Mouse (Mus musculus): ENCODE results near the gene Setdb1. TPM values are rescaled to one million over a fixed set of nuclear protein-coding genes. Genes with fewer than 3 reads are reported as not detected.
A peak's percentile ranks its signal among the peaks of the same experiment; 100 is the strongest.

Setdb1 gene
- polyA plus RNA-seq, 1 experiment from 2014 or later = 68.7 TPM

DNA sequence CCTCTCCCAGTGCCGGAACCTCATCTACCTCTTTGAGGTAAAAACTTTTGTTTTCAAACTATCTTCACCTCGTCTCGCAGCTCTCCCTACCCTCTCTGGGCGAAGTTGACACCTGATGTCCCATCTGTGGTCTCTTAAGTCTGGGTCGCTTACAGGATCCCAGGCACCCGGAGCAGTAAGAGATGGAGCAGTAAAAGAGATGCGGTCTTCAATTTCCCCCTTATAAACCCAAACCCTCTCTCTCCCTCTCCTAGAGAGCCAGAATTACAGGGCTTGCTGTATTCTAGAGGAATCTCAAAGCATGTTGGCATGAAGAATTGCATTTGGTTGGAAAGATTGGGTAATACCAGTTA lies 73.4 kb downstream of the Setdb1 start:
- 1% methylated on average over 7 of the region's 7 CpGs for WGBS
- peak overlapping the region; percentile 91 for H3K27ac ChIP-seq (ENCODE audit: low read depth, low read length)
- H3K9me3 ChIP-seq (ENCODE audit: control insufficient read depth, low read length) = no peaks in the 10 kb centered on the region
- H3K4me1 ChIP-seq (ENCODE audit: control insufficient read depth, insufficient read depth, low read length) = 0 out of 2 replicates have a peak, but pooled peaks cover 5% of the 10 kb centered on the region
- H3K4me2 ChIP-seq (ENCODE audit: low read depth) = peak overlapping the region; percentile 74
- 0 out of 2 replicates have a peak, but pooled peaks have one; percentile 7 for ATAC-seq (ENCODE audit: insufficient read depth, low FRiP score, low TSS enrichment)
- no peak for DNase-seq (ENCODE audit: low spot score)
- peak overlapping the region; percentile 71 for H3K9ac ChIP-seq (ENCODE audit: low read length)
- peaks cover 2% of the 10 kb centered on the region; the same call in 1 of the 2 replicates for H3K36me3 ChIP-seq (ENCODE audit: control insufficient read depth, insufficient read depth, low read length)
- no peaks in the 10 kb centered on the region for H3K27me3 ChIP-seq (ENCODE audit: control insufficient read depth, insufficient read depth, low read length)
- H3K4me3 ChIP-seq (ENCODE audit: low read depth, low read length) = peak overlapping the region; percentile 65

DNA sequence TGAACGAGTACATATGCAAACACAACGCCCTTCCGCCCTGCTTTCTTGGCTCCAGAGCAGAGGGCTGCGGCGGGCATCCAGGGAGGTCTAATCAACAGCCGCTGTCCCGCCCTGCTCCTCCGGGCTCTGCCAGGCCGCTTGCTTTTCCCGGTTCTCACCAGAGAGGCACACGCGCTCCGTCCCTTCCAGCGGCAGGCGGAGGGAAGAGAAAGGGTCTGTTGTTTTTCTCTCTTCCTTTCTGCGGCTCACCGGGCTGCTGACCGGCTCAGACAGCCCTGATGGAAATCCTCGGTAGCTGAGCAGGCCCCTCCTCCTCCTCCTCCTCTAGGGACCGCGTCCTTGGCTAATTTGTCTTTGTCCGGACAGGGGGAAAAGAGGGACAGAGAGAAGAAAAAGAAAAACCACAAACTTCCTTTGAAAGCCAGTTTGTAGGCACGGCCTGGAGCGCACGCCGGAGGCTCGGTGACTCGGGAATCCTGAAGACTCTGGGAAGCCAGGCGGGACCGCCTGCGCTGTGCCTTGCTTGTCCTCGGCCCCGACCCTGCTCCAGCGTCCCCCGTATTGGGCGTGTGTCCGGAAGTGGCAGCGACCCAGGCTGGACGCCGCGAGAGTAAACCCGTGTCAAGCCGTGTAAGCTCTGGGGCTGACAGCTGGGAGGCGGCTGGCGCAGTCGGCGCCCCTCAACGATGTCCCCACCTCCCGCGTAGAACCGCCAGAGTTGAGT lies 74.0 kb downstream of the Setdb1 start:
- Histone ChIP-seq H3K9ac (ENCODE audit: low read length) (peak overlapping the region; percentile 71), H3K27ac (ENCODE audit: low read depth, low read length) (peak overlapping the region; percentile 91), H3K36me3 (ENCODE audit: control insufficient read depth, insufficient read depth, low read length) (0 out of 2 replicates have a peak, but pooled peaks cover under 1% of the 10 kb centered on the region), H3K27me3 (ENCODE audit: control insufficient read depth, insufficient read depth, low read length) (no peaks in the 10 kb centered on the region), H3K4me3 (ENCODE audit: low read depth, low read length) (peak overlapping the region; percentile 65), H3K4me2 (ENCODE audit: low read depth) (peak overlapping the region; percentile 74), H3K9me3 (ENCODE audit: control insufficient read depth, low read length) (no peaks in the 10 kb centered on the region), H3K4me1 (ENCODE audit: control insufficient read depth, insufficient read depth, low read length) (0 out of 2 replicates have a peak, but pooled peaks cover 5% of the 10 kb centered on the region)
- under 1% methylated on average over 51 of the region's 51 CpGs for WGBS
- DNase-seq (ENCODE audit: low spot score) (peak; percentile 88), ATAC-seq (ENCODE audit: insufficient read depth, low FRiP score, low TSS enrichment) (peak; percentile 70)

DNA sequence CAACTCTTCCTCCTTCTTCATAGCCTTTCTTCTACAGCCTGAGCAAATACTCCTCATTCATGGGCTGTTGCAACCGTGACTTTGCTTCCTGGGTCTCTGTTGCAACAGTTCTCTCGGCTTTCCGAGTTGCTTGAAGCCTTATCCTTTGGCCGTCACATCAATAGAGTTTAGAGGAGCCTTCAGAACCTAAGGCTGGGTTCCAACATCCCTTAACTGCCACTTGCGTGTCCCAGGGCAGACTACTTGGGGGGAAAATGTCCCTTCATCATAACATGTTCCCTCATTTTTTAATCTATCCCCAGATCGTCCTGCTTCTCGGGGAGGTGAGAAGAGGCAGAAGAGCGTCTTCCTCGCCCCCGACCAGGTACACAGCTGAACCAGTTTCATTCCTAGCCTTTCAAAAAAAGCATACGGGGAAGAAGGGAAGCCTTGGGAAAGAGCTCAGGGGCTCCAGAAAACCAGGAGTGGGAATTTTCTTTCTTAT lies 74.6 kb downstream of the Setdb1 start:
- Histone ChIP-seq H3K9ac (ENCODE audit: low read length) (peak overlapping the region; percentile 71), H3K9me3 (ENCODE audit: control insufficient read depth, low read length) (no peaks in the 10 kb centered on the region), H3K27me3 (ENCODE audit: control insufficient read depth, insufficient read depth, low read length) (no peaks in the 10 kb centered on the region), H3K4me1 (ENCODE audit: control insufficient read depth, insufficient read depth, low read length) (0 out of 2 replicates have a peak, but pooled peaks cover 5% of the 10 kb centered on the region), H3K4me2 (ENCODE audit: low read depth) (peak overlapping the region; percentile 74), H3K4me3 (ENCODE audit: low read depth, low read length) (peak overlapping the region; percentile 65), H3K36me3 (ENCODE audit: control insufficient read depth, insufficient read depth, low read length) (no peaks in the 10 kb centered on the region), H3K27ac (ENCODE audit: low read depth, low read length) (peak overlapping the region; percentile 91)
- ATAC-seq (ENCODE audit: insufficient read depth, low FRiP score, low TSS enrichment) (no peak), DNase-seq (ENCODE audit: low spot score) (no peak)
- 0% methylated on average over 11 of the region's 11 CpGs for WGBS

DNA sequence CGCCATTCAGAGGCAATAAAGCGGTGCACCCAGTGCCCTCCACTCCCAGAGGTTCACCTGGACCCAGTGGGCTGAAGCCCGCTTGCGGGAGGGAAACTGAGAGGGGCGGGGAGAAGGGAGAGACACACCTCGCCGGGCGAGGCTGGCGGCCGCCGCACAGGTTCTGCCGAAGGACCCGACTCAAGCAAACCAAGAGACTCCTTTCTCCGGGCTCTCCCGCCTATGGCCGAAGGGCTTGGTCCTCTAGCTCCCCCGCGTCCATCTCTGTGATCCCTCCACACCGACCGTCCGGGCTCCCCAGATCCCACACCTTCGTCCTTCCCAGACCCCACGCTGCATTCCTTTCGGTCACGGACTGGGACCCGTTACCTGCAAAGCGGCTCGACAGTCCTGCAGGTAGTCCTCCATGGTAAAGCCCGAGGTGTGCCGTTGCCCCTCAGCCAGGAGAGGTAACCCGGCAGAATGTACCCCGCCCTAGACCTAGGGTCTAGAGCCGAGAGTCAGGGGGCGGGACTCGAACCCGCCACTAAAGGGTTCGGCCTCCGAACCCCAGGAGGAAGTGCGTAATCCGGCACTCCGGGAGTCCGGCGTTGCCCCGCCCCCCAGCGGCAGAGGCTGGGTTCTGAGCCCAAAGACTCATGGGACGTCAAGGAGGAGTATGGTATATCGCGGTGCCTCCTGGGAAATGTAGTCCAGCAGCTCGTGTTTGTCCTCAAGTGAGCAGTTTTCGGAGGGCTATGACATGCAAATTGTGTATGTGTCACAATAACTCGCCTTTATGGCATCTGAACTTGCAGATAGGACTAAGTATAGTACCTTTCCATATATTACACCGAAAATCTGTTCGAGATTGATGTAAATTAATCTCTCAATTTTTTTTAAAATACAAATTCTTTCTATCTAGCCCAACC lies 75.5 kb downstream of the Setdb1 start, which contains the start of the genes Mindy1 and Prune1:
TSS of gene Mindy1 (plus strand) at position 130 of the 911 bp plus-strand sequence.
TSS of gene Prune1 (minus strand) at position 861 of the 911 bp plus-strand sequence.
- ATAC-seq (ENCODE audit: insufficient read depth, low FRiP score, low TSS enrichment) (peak; percentile 89), DNase-seq (ENCODE audit: low spot score) (peak; percentile 98)
- H3K4me1 ChIP-seq (ENCODE audit: control insufficient read depth, insufficient read depth, low read length) = 0 out of 2 replicates have a peak, but pooled peaks cover 5% of the 10 kb centered on the region
- H3K4me3 ChIP-seq (ENCODE audit: low read depth, low read length) = peak within 1 kb of the TSS; percentile 65
- H3K27me3 ChIP-seq (ENCODE audit: control insufficient read depth, insufficient read depth, low read length) = no peaks in the 10 kb centered on the region
- H3K4me2 ChIP-seq (ENCODE audit: low read depth) = peak within 1 kb of the TSS; percentile 74
- H3K9me3 ChIP-seq (ENCODE audit: control insufficient read depth, low read length) = no peaks in the 10 kb centered on the region
- H3K36me3 ChIP-seq (ENCODE audit: control insufficient read depth, insufficient read depth, low read length) = no peaks in the 10 kb centered on the region
- peak within 1 kb of the TSS; percentile 87 for H3K9ac ChIP-seq (ENCODE audit: low read length)
- under 1% methylated on average over 53 of the region's 53 CpGs for WGBS
- peak within 1 kb of the TSS; percentile 91 for H3K27ac ChIP-seq (ENCODE audit: low read depth, low read length)

DNA sequence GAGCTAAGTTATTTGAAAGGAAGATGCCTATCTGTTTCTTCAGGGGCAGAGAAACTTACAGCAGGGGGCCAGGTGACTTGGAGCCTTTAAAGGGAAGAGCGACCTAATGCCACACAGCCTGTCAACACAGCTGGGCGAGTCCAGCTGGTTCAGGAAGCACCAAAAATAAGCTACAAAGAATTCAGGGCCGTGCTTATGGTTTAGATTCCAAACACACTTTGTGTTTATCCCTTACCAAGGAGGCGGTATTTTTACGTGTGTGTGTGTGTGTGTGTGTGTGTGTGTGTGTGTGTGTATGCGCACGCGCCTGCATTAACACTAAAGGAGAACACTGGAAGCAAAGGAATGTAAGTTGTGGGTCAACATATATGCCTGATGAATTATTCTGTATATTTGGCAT lies 76.3 kb downstream of the Setdb1 start:
- no peaks in the 10 kb centered on the region for H3K27me3 ChIP-seq (ENCODE audit: control insufficient read depth, insufficient read depth, low read length)
- H3K36me3 ChIP-seq (ENCODE audit: control insufficient read depth, insufficient read depth, low read length) = no peaks in the 10 kb centered on the region
- H3K9me3 ChIP-seq (ENCODE audit: control insufficient read depth, low read length) = no peaks in the 10 kb centered on the region
- 0 out of 2 replicates have a peak overlapping the region, but pooled peaks have one; percentile 51 for H3K27ac ChIP-seq (ENCODE audit: low read depth, low read length)
- 0 out of 2 replicates have a peak, but pooled peaks cover 5% of the 10 kb centered on the region for H3K4me1 ChIP-seq (ENCODE audit: control insufficient read depth, insufficient read depth, low read length)
- peak overlapping the region; percentile 74 for H3K4me2 ChIP-seq (ENCODE audit: low read depth)
- no peak for ATAC-seq (ENCODE audit: insufficient read depth, low FRiP score, low TSS enrichment)
- WGBS = 31% methylated on average over 8 of the region's 8 CpGs
- DNase-seq (ENCODE audit: low spot score) = peak; percentile 26
- H3K9ac ChIP-seq (ENCODE audit: low read length) = peak overlapping the region; percentile 87
- H3K4me3 ChIP-seq (ENCODE audit: low read depth, low read length) = peak overlapping the region; percentile 65

DNA sequence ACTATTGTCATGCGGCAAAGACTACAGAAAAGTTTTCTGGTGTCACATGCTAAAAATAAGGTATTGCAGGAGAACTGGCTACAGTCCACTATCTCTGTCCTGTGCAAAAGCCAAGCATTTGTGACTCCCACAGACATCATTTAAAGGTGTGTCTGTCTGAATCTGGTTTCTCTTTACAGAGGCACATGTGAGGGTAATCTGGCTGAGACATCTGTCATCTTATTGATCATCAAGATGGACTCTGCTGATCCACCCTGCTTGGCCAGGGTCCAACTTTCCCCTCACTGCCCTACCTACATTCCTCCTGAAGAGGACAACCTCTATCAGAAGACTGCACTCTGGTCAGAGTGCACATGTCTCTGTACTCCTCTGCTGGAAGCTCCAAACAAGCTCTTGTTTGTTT lies 79.9 kb downstream of the Setdb1 start:
- H3K9ac ChIP-seq (ENCODE audit: low read length) = no peak overlapping the region
- no peaks in the 10 kb centered on the region for H3K27me3 ChIP-seq (ENCODE audit: control insufficient read depth, insufficient read depth, low read length)
- WGBS = 94% methylated on average over 1 of the region's 1 CpGs
- no peak overlapping the region for H3K4me2 ChIP-seq (ENCODE audit: low read depth)
- H3K4me3 ChIP-seq (ENCODE audit: low read depth, low read length) = no peak overlapping the region
- H3K27ac ChIP-seq (ENCODE audit: low read depth, low read length) = no peak overlapping the region
- no peaks in the 10 kb centered on the region for H3K9me3 ChIP-seq (ENCODE audit: control insufficient read depth, low read length)
- no peaks in the 10 kb centered on the region for H3K4me1 ChIP-seq (ENCODE audit: control insufficient read depth, insufficient read depth, low read length)
- ATAC-seq (ENCODE audit: insufficient read depth, low FRiP score, low TSS enrichment) = no peak
- no peaks in the 10 kb centered on the region; the same call in 1 of the 2 replicates for H3K36me3 ChIP-seq (ENCODE audit: control insufficient read depth, insufficient read depth, low read length)
- DNase-seq (ENCODE audit: low spot score) = no peak

DNA sequence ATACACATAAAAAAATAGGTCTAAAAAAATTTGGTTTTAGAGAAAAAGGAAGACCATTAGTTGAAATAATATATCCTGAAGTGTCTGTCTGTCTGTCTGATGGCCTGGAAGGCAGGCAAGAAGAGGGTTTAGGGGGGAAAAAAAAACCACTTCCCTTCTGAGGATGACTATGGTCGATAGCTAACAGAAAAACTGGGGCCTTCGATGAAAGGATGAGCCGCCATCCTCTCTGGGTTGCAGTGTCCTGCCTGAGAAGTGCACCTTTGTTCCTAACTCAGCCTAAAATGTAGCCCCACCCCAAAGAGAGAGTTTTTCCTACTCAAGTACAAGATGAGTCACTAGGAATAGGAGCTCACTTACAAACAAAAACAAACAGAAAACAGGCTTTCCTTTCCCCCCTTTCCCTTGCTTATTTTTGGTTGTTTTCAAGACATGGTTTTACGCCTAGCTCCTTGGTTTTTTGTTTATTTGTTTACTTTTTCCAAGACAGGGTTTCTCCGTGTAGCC lies 80.5 kb downstream of the Setdb1 start:
- Histone ChIP-seq H3K27me3 (ENCODE audit: control insufficient read depth, insufficient read depth, low read length) (no peaks in the 10 kb centered on the region), H3K4me2 (ENCODE audit: low read depth) (no peak overlapping the region), H3K36me3 (ENCODE audit: control insufficient read depth, insufficient read depth, low read length) (no peaks in the 10 kb centered on the region; the same call in 1 of the 2 replicates), H3K4me1 (ENCODE audit: control insufficient read depth, insufficient read depth, low read length) (no peaks in the 10 kb centered on the region), H3K27ac (ENCODE audit: low read depth, low read length) (no peak overlapping the region), H3K4me3 (ENCODE audit: low read depth, low read length) (no peak overlapping the region), H3K9me3 (ENCODE audit: control insufficient read depth, low read length) (no peaks in the 10 kb centered on the region), H3K9ac (ENCODE audit: low read length) (no peak overlapping the region)
- no peak for ATAC-seq (ENCODE audit: insufficient read depth, low FRiP score, low TSS enrichment)
- no peak for DNase-seq (ENCODE audit: low spot score)
- 78% methylated on average over 5 of the region's 5 CpGs for WGBS

DNA sequence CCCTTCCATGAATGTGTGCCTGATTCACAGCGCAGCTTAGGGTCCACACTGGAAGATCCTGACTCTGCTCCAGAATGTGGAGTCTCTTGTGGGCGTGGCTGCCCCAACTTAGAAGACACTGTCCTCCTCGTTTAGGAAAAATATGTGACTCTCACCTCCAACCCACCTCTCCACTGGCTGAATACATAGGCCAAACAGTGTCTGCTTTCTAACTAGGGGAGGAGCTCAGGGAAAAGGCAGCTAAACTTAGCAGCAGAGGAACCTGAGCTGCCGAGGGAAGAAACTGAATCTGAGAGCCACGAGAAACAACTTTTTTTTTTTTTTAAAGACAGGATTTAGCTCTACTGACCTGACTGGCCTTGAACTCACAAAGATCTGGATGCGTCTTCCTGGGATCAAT lies 81.8 kb downstream of the Setdb1 start:
- ATAC-seq (ENCODE audit: insufficient read depth, low FRiP score, low TSS enrichment) (no peak), DNase-seq (ENCODE audit: low spot score) (no peak)
- H3K4me1 ChIP-seq (ENCODE audit: control insufficient read depth, insufficient read depth, low read length) = no peaks in the 10 kb centered on the region
- H3K36me3 ChIP-seq (ENCODE audit: control insufficient read depth, insufficient read depth, low read length) = no peaks in the 10 kb centered on the region; the same call in 1 of the 2 replicates
- 82% methylated on average over 6 of the region's 6 CpGs for whole genome bisulfite sequencing
- no peak overlapping the region for H3K9ac ChIP-seq (ENCODE audit: low read length)
- no peaks in the 10 kb centered on the region for H3K9me3 ChIP-seq (ENCODE audit: control insufficient read depth, low read length)
- H3K27me3 ChIP-seq (ENCODE audit: control insufficient read depth, insufficient read depth, low read length) = no peaks in the 10 kb centered on the region
- no peak overlapping the region for H3K27ac ChIP-seq (ENCODE audit: low read depth, low read length)
- no peak overlapping the region for H3K4me2 ChIP-seq (ENCODE audit: low read depth)
- no peak overlapping the region for H3K4me3 ChIP-seq (ENCODE audit: low read depth, low read length)

All from neural tube, embryonic 11.5 days (tissue).